Mouse (Mus musculus) heart, embryonic 16.5 days (tissue): ENCODE data around the gene Gm45808. TPM values are rescaled to one million over a fixed set of nuclear protein-coding genes. Genes with fewer than 3 reads are reported as not detected.
"Not testable (repeated sequence)": the region's sequence is repeated elsewhere in the genome, so short reads cannot be mapped to it uniquely, and the experiment has no call there.

Experiments
- ATAC-seq: fragments of 200-750 bp; cut with Nextera tagmentation; replicated peaks from 2 replicates; pipeline ENCODE4 v1.8.0; 2017; ENCODE audit warnings: moderate number of reproducible peaks; ENCODE audit not compliant: insufficient read depth, low FRiP score; ENCODE audit errors: extremely low read depth
- H3K27ac ChIP-seq: fragments of 300-500 bp; sonication (generic); 2 replicates; pipeline ENCODE4 v1.5.1; 2014; ENCODE audit warnings: mild to moderate bottlenecking, low read length, control low read depth, moderate library complexity
- H3K27me3 ChIP-seq: fragments of 300-500 bp; sonication (generic); 2 replicates; pipeline ENCODE4 v1.6.1; 2014; ENCODE audit warnings: low read length, mixed read lengths; ENCODE audit not compliant: control insufficient read depth, insufficient read depth
- H3K36me3 ChIP-seq: fragments of 300-500 bp; sonication (generic); 2 replicates; pipeline ENCODE4 v1.6.1; 2014; ENCODE audit not compliant: control insufficient read depth, insufficient read depth
- H3K4me1 ChIP-seq: fragments of 300-500 bp; sonication (generic); 2 replicates; pipeline ENCODE4 v1.6.1; 2014; ENCODE audit warnings: low read length, mixed read lengths; ENCODE audit not compliant: control insufficient read depth, insufficient read depth
- H3K4me2 ChIP-seq: fragments of 300-500 bp; sonication (generic); 2 replicates; pipeline ENCODE4 v1.6.1; 2014; ENCODE audit warnings: low read depth, mild to moderate bottlenecking, control low read depth, low read length
- H3K4me3 ChIP-seq: fragments of 300-500 bp; sonication (generic); 2 replicates; pipeline ENCODE4 v1.5.1; 2014; ENCODE audit warnings: mild to moderate bottlenecking, control low read depth, low read length
- H3K9ac ChIP-seq: fragments of 300-500 bp; sonication (generic); 2 replicates; pipeline ENCODE4 v1.6.1; 2014; ENCODE audit warnings: low read length, control low read depth
- H3K9me3 ChIP-seq: fragments of 300-500 bp; sonication (generic); replicated peaks from 2 replicates; pipeline ENCODE4 v1.6.1; 2016; ENCODE audit warnings: low read length; ENCODE audit not compliant: control insufficient read depth
- WGBS: fragments of 180-500 bp; shearing (Covaris S2); extraction: QIAGEN DNeasy Blood & Tissue Kit; methylation state at CpG from one replicate; pipeline ENCODE4 v1.1.7; 2014; 5-methylcytosine and 5-hydroxymethylcytosine counted together
- polyA plus RNA-seq: library from polyadenylated mRNA; unstranded; fragments of >200 nt; fragmentation: Nextera tagmentation; extraction: Ambion mirVana; gene quantifications from 2 replicates; pipeline ENCODE4 v1.2.1, GENCODE M21; 2015

The Gm45808 gene
- polyA plus RNA-seq, 1 experiment from 2014 or later, result not detected

GRCm38 (mm10) chr7:45523678-45524170, 37.1 kb upstream of the Gm45808 start:
- Histone ChIP-seq H3K4me1 (peaks cover 28% of the 10 kb centered on the region), H3K4me3 (peak overlapping the region; percentile 21), H3K27me3 (no peaks in the 10 kb centered on the region), H3K27ac (no peak overlapping the region), H3K9ac (peak overlapping the region; percentile 23; the same call in 1 of the 2 replicates), H3K4me2 (peak overlapping the region; percentile 51), H3K36me3 (no peaks in the 10 kb centered on the region), H3K9me3 (no peaks in the 10 kb centered on the region)
- 80% methylated on average over 13 of the region's 13 CpGs for WGBS
- no peak for ATAC-seq

- 66% methylated on average over 18 of the region's 18 CpGs for WGBS
- no peaks in the 10 kb centered on the region for H3K27me3 ChIP-seq
- H3K27ac ChIP-seq, result no peak overlapping the region
- ATAC-seq, result no peak
- H3K9ac ChIP-seq, result no peak overlapping the region
- peaks cover 28% of the 10 kb centered on the region for H3K4me1 ChIP-seq
- H3K9me3 ChIP-seq, result no peaks in the 10 kb centered on the region
- no peaks in the 10 kb centered on the region for H3K36me3 ChIP-seq
- H3K4me3 ChIP-seq, result peak overlapping the region; percentile 21
- peak overlapping the region; percentile 51 for H3K4me2 ChIP-seq
These were observed 36.5 kb upstream of the Gm45808 start for GRCm38 (mm10) chr7:45522957-45523676.

- no peak overlapping the region for H3K27ac ChIP-seq
- WGBS, result 52% methylated on average over 16 of the region's 16 CpGs
These were observed 35.7 kb upstream of the Gm45808 start for GRCm38 (mm10) chr7:45522194-45522752.

GRCm38 (mm10) chr7:45521728-45522184, 35.1 kb upstream of the Gm45808 start:
- WGBS, result under 1% methylated on average over 28 of the region's 28 CpGs
- Histone ChIP-seq H3K9me3 (no peaks in the 10 kb centered on the region), H3K27ac (peak overlapping the region; percentile 87), H3K4me3 (peak overlapping the region; percentile 69), H3K4me1 (peaks cover 28% of the 10 kb centered on the region), H3K4me2 (peak overlapping the region; percentile 66), H3K9ac (peak overlapping the region; percentile 76), H3K36me3 (no peaks in the 10 kb centered on the region), H3K27me3 (no peaks in the 10 kb centered on the region)
- ATAC-seq, result peak; percentile 35

More at GRCm38 (mm10) chr7:45522194-45522752, 35.7 kb upstream of the Gm45808 start:
- no peak for ATAC-seq
- peak overlapping the region; percentile 66 for H3K4me2 ChIP-seq
- no peaks in the 10 kb centered on the region for H3K36me3 ChIP-seq
- H3K9ac ChIP-seq, result peak overlapping the region; percentile 76
- peak overlapping the region; percentile 69 for H3K4me3 ChIP-seq
- H3K4me1 ChIP-seq, result peaks cover 28% of the 10 kb centered on the region
- H3K27me3 ChIP-seq, result no peaks in the 10 kb centered on the region
- no peaks in the 10 kb centered on the region for H3K9me3 ChIP-seq

GRCm38 (mm10) chr7:45520605-45521004, 34.0 kb upstream of the Gm45808 start:
- Histone ChIP-seq H3K4me2 (no peak overlapping the region), H3K4me1 (peaks cover 28% of the 10 kb centered on the region), H3K9ac (no peak overlapping the region), H3K27ac (no peak overlapping the region), H3K36me3 (no peaks in the 10 kb centered on the region), H3K27me3 (no peaks in the 10 kb centered on the region), H3K4me3 (no peak overlapping the region), H3K9me3 (no peaks in the 10 kb centered on the region)
- 93% methylated on average over 7 of the region's 7 CpGs for WGBS
- ATAC-seq, result no peak

- ATAC-seq, result no peak
- Histone ChIP-seq H3K4me3 (no peak overlapping the region), H3K27me3 (no peaks in the 10 kb centered on the region), H3K9ac (no peak overlapping the region), H3K9me3 (no peaks in the 10 kb centered on the region), H3K36me3 (no peaks in the 10 kb centered on the region), H3K4me1 (peaks cover 19% of the 10 kb centered on the region), H3K4me2 (no peak overlapping the region), H3K27ac (no peak overlapping the region)
- WGBS, result 75% methylated on average over 8 of the region's 8 CpGs
These were observed 32.9 kb upstream of the Gm45808 start for GRCm38 (mm10) chr7:45519345-45520120.

- no peak overlapping the region for H3K4me3 ChIP-seq
- H3K9me3 ChIP-seq, result no peaks in the 10 kb centered on the region
- H3K4me1 ChIP-seq, result peaks cover 14% of the 10 kb centered on the region
- WGBS, result 90% methylated on average over 16 of the region's 16 CpGs
- no peaks in the 10 kb centered on the region for H3K36me3 ChIP-seq
- no peak overlapping the region for H3K9ac ChIP-seq
- H3K27ac ChIP-seq, result no peak overlapping the region
- H3K4me2 ChIP-seq, result no peak overlapping the region
- ATAC-seq, result no peak
- no peaks in the 10 kb centered on the region for H3K27me3 ChIP-seq
These were observed 32.0 kb upstream of the Gm45808 start for GRCm38 (mm10) chr7:45518618-45519017.

GRCm38 (mm10) chr7:45516846-45517245, 30.2 kb upstream of the Gm45808 start:
- ATAC-seq, H3K4me3 ChIP-seq, H3K4me1 ChIP-seq, H3K27ac ChIP-seq, H3K9me3 ChIP-seq, H3K27me3 ChIP-seq, H3K4me2 ChIP-seq, H3K36me3 ChIP-seq, H3K9ac ChIP-seq: not testable (repeated sequence)
- WGBS, result 64% methylated on average over 5 of the region's 5 CpGs
